In the genomic region with DNA sequence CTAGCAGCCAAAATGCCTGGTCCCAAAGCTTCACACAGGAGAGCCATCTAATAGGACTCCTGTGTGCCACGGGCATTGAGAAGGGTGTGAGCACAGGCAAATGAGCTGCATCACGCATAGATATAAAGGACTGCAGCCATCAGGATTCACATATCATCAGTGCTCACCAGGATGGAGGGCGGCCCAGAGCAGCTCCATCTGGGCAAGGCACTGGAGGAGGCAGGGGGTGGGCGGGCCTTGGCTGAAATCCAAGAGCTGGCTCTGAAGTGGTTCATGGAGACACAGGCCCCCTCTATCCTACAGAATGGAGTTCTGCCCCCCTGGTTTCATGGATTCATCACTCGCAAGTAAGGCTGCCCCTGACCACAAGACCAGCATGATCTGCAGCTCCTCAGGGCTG, we compare ENCODE assay signal across 9 mouse cellular contexts. TPM values are rescaled to one million over a fixed set of nuclear protein-coding genes. Genes with fewer than 3 reads are reported as not detected.
DNase-seq lines count a peak whose midpoint lies in the region; TF ChIP-seq lines count a peak whose summit lies in the region.
"Had no signal": no experiment of that assay in that cellular context is flagged by ENCODE, and none has a peak within 500 bp of the region (broad histone marks: within the 10 kb centered on the region; RNA-seq: fewer than 3 reads in every experiment).

No protein-coding gene starts in this region.

- no peak overlapping the region for H3K4me3 ChIP-seq in gastrocnemius, adult 2 months

- no peak for TF ChIP-seq CTCF in gastrocnemius, adult 2 months (IDR thresholded peaks at IDR 0.05)

- intact Hi-C loops in gastrocnemius, adult 2 months (cut with DNase I), result no loop called here

- DNase-seq in adrenal gland, postnatal 14 days, result peak; percentile 36
- DNase-seq in adrenal gland, adult 8-10 months, result no peak
- DNase-seq in testis, postnatal 10 days (ENCODE audit: low spot score), result peak; percentile 66
- no peak for DNase-seq in testis, postnatal 14 days (ENCODE audit: low spot score)
- DNase-seq in layer of hippocampus, postnatal 36 days, result peak; percentile 77 to 83
- peak; percentile 73 to 75 for DNase-seq in right cerebral cortex, postnatal 36 days (ENCODE audit: low spot score in 2 of 2)
- DNase-seq in thymus, postnatal 4 days, result no peak
- no peak for DNase-seq in gastrocnemius, adult 2 months

- no peak overlapping the region for H3K27ac ChIP-seq in gastrocnemius, adult 2 months

RNA-seq across cellular contexts. Expression of a gene that starts 4.8 kb away (rescaled TPM):
- not detected in 2 replicates for total RNA-seq in adrenal gland, postnatal 14 days (2021)
- not detected for total RNA-seq in adrenal gland, adult 8-10 months (2022)
- under 1 TPM in 1 of 2 experiments, not detected in 1; 0.20 TPM for total RNA-seq in layer of hippocampus, postnatal 36 days (2021)
- total RNA-seq in gastrocnemius, adult 2 months (2021), result not detected
- total RNA-seq: neutrophil, adult 5-6 weeks had no signal

RNA-seq across cellular contexts. Expression of a gene that starts 26.0 kb away (rescaled TPM):
- total RNA-seq in adrenal gland, postnatal 14 days (2021), result 96.9 and 114 TPM in 2 replicates
- total RNA-seq in adrenal gland, adult 8-10 months (2022), result 10 to 100 TPM; 26.1 to 39.4 (median 33.3) TPM
- 10 to 100 TPM; 21.6 to 22.0 TPM for total RNA-seq in layer of hippocampus, postnatal 36 days (2021)
- 100 to 1,000 TPM in 1 of 2 experiments, 10 to 100 TPM in 1; 95.5 to 143 TPM for total RNA-seq in gastrocnemius, adult 2 months (2021)

RNA-seq across cellular contexts. Expression of a gene that starts 32.5 kb away (rescaled TPM):
- total RNA-seq in adrenal gland, postnatal 14 days (2021), result 13.8 and 17.0 TPM in 2 replicates
- 10 to 100 TPM; 16.2 to 39.4 (median 24.3) TPM for total RNA-seq in adrenal gland, adult 8-10 months (2022)
- 100 to 1,000 TPM; 206 to 213 TPM for total RNA-seq in layer of hippocampus, postnatal 36 days (2021)
- total RNA-seq in gastrocnemius, adult 2 months (2021), result 1 to 10 TPM; 3.0 to 3.1 TPM

RNA-seq across cellular contexts. Expression of a gene that starts 52.2 kb away (rescaled TPM):
- 704 and 811 TPM in 2 replicates for total RNA-seq in adrenal gland, postnatal 14 days (2021)
- 100 to 1,000 TPM; 109 to 216 (median 186) TPM for total RNA-seq in adrenal gland, adult 8-10 months (2022)
- 100 to 1,000 TPM; 174 to 183 TPM for total RNA-seq in layer of hippocampus, postnatal 36 days (2021)
- 100 to 1,000 TPM; 522 to 568 TPM for total RNA-seq in gastrocnemius, adult 2 months (2021)

Comparison
In these comparisons a context has a peak if more than half of its experiments do, and no peak if none do; other contexts are left out.
1. DNase-seq: peak in adrenal gland, postnatal 14 days (single experiment), testis, postnatal 10 days (single experiment), layer of hippocampus, postnatal 36 days (2 of 2) and right cerebral cortex, postnatal 36 days (2 of 2); none in adrenal gland, adult 8-10 months (single experiment), testis, postnatal 14 days (single experiment), thymus, postnatal 4 days (single experiment) and gastrocnemius, adult 2 months (single experiment).
2. RNA of a gene that starts 32.5 kb away (total RNA-seq): 206 to 213 TPM in layer of hippocampus, postnatal 36 days; 16.2 to 39.4 TPM in adrenal gland, adult 8-10 months, 13.8 to 17.0 TPM in adrenal gland, postnatal 14 days and 3.0 to 3.1 TPM in gastrocnemius, adult 2 months; every median in the first group is over 4 times any median in the second.